Mouse (Mus musculus): Measurements from ENCODE around the gene Nisch. TPM values are rescaled to one million over a fixed set of nuclear protein-coding genes. Genes with fewer than 3 reads are reported as not detected.

Gene Nisch
- polyA plus RNA-seq, 2 experiments, result 339 to 514 TPM

- peaks cover 18% of the 10 kb centered on the region for H3K36me3 ChIP-seq (ENCODE audit: control insufficient read depth, insufficient read depth, low read length)
- no peak overlapping the region for H3K27ac ChIP-seq (replicated peaks; ENCODE audit: low read depth, low read length)
- H3K4me2 ChIP-seq (replicated peaks; ENCODE audit: low read depth, low read length, severe bottlenecking), result no peak overlapping the region
- TF ChIP-seq POLR2A (IDR thresholded peaks at IDR 0.05; ENCODE audit: borderline replicate concordance, extremely low read depth, insufficient read depth, insufficient read length), result no peak
- 83% methylated on average over 11 of the region's 11 CpGs for WGBS
- no peak for DNase-seq (ENCODE audit: low spot score)
- no peaks in the 10 kb centered on the region for H3K9me3 ChIP-seq (ENCODE audit: control insufficient read depth, low read length)
- ATAC-seq (ENCODE audit: low FRiP score, low read depth), result no peak
- H3K27me3 ChIP-seq (ENCODE audit: control insufficient read depth, insufficient read depth, low read length), result no peaks in the 10 kb centered on the region
- H3K4me1 ChIP-seq (ENCODE audit: control insufficient read depth, insufficient read depth, low read length), result no peaks in the 10 kb centered on the region
- H3K4me3 ChIP-seq (replicated peaks; ENCODE audit: low read length), result no peak overlapping the region
- no peak overlapping the region for H3K9ac ChIP-seq (ENCODE audit: low read depth, low read length, severe bottlenecking)
These were observed 71.1 kb downstream of the Nisch start for GRCm38 (mm10) chr14:31145694-31146093.

- no peak for ATAC-seq (ENCODE audit: low FRiP score, low read depth)
- 93% methylated on average over 14 of the region's 14 CpGs for WGBS
These were observed 75.7 kb downstream of the Nisch start for GRCm38 (mm10) chr14:31141011-31141410.

GRCm38 (mm10) chr14:31140141-31140540 lies 76.6 kb downstream of the Nisch start:
- Histone ChIP-seq H3K9ac (ENCODE audit: low read depth, low read length, severe bottlenecking) (no peak overlapping the region), H3K4me1 (ENCODE audit: control insufficient read depth, insufficient read depth, low read length) (no peaks in the 10 kb centered on the region), H3K36me3 (ENCODE audit: control insufficient read depth, insufficient read depth, low read length) (peaks cover 74% of the 10 kb centered on the region), H3K4me2 (replicated peaks; ENCODE audit: low read depth, low read length, severe bottlenecking) (no peak overlapping the region), H3K27me3 (ENCODE audit: control insufficient read depth, insufficient read depth, low read length) (no peaks in the 10 kb centered on the region), H3K27ac (replicated peaks; ENCODE audit: low read depth, low read length) (no peak overlapping the region), H3K9me3 (ENCODE audit: control insufficient read depth, low read length) (no peaks in the 10 kb centered on the region), H3K4me3 (replicated peaks; ENCODE audit: low read length) (no peak overlapping the region)
- no peak for TF ChIP-seq POLR2A (IDR thresholded peaks at IDR 0.05; ENCODE audit: borderline replicate concordance, extremely low read depth, insufficient read depth, insufficient read length)
- DNase-seq (ENCODE audit: low spot score) (no peak), ATAC-seq (ENCODE audit: low FRiP score, low read depth) (no peak)
- 88% methylated on average over 15 of the region's 15 CpGs for WGBS

More at GRCm38 (mm10) chr14:31141011-31141410, 75.7 kb downstream of the Nisch start:
- Histone ChIP-seq H3K36me3 (ENCODE audit: control insufficient read depth, insufficient read depth, low read length) (peaks cover 65% of the 10 kb centered on the region), H3K9me3 (ENCODE audit: control insufficient read depth, low read length) (no peaks in the 10 kb centered on the region), H3K9ac (ENCODE audit: low read depth, low read length, severe bottlenecking) (no peak overlapping the region), H3K27me3 (ENCODE audit: control insufficient read depth, insufficient read depth, low read length) (no peaks in the 10 kb centered on the region), H3K4me1 (ENCODE audit: control insufficient read depth, insufficient read depth, low read length) (no peaks in the 10 kb centered on the region), H3K4me3 (replicated peaks; ENCODE audit: low read length) (no peak overlapping the region), H3K4me2 (replicated peaks; ENCODE audit: low read depth, low read length, severe bottlenecking) (no peak overlapping the region), H3K27ac (replicated peaks; ENCODE audit: low read depth, low read length) (no peak overlapping the region)
- no peak for TF ChIP-seq POLR2A (IDR thresholded peaks at IDR 0.05; ENCODE audit: borderline replicate concordance, extremely low read depth, insufficient read depth, insufficient read length)
- DNase-seq (ENCODE audit: low spot score), result no peak

GRCm38 (mm10) chr14:31139666-31140065 lies 77.1 kb downstream of the Nisch start:
- Histone ChIP-seq H3K27me3 (ENCODE audit: control insufficient read depth, insufficient read depth, low read length) (no peaks in the 10 kb centered on the region), H3K27ac (replicated peaks; ENCODE audit: low read depth, low read length) (no peak overlapping the region), H3K4me2 (replicated peaks; ENCODE audit: low read depth, low read length, severe bottlenecking) (no peak overlapping the region), H3K36me3 (ENCODE audit: control insufficient read depth, insufficient read depth, low read length) (peaks cover 79% of the 10 kb centered on the region), H3K9ac (ENCODE audit: low read depth, low read length, severe bottlenecking) (no peak overlapping the region), H3K4me1 (ENCODE audit: control insufficient read depth, insufficient read depth, low read length) (0 out of 2 replicates have a peak, but pooled peaks cover under 1% of the 10 kb centered on the region), H3K4me3 (replicated peaks; ENCODE audit: low read length) (no peak overlapping the region), H3K9me3 (ENCODE audit: control insufficient read depth, low read length) (no peaks in the 10 kb centered on the region)
- DNase-seq (ENCODE audit: low spot score), result no peak
- ATAC-seq (ENCODE audit: low FRiP score, low read depth), result no peak
- no peak for TF ChIP-seq POLR2A (IDR thresholded peaks at IDR 0.05; ENCODE audit: borderline replicate concordance, extremely low read depth, insufficient read depth, insufficient read length)
- 88% methylated on average over 12 of the region's 12 CpGs for WGBS

- no peak overlapping the region for H3K9ac ChIP-seq (ENCODE audit: low read depth, low read length, severe bottlenecking)
- H3K27me3 ChIP-seq (ENCODE audit: control insufficient read depth, insufficient read depth, low read length), result no peaks in the 10 kb centered on the region
- H3K4me2 ChIP-seq (replicated peaks; ENCODE audit: low read depth, low read length, severe bottlenecking), result no peak overlapping the region
- no peak overlapping the region for H3K4me3 ChIP-seq (replicated peaks; ENCODE audit: low read length)
- no peak for TF ChIP-seq POLR2A (IDR thresholded peaks at IDR 0.05; ENCODE audit: borderline replicate concordance, extremely low read depth, insufficient read depth, insufficient read length)
- 94% methylated on average over 9 of the region's 9 CpGs for WGBS
- peaks cover 6% of the 10 kb centered on the region for H3K4me1 ChIP-seq (ENCODE audit: control insufficient read depth, insufficient read depth, low read length)
- no peak for ATAC-seq (ENCODE audit: low FRiP score, low read depth)
- H3K27ac ChIP-seq (replicated peaks; ENCODE audit: low read depth, low read length), result no peak overlapping the region
- DNase-seq (ENCODE audit: low spot score), result no peak
- H3K36me3 ChIP-seq (ENCODE audit: control insufficient read depth, insufficient read depth, low read length), result peaks cover 83% of the 10 kb centered on the region
- H3K9me3 ChIP-seq (ENCODE audit: control insufficient read depth, low read length), result no peaks in the 10 kb centered on the region
These were observed 77.8 kb downstream of the Nisch start for GRCm38 (mm10) chr14:31138897-31139429.
